Mouse (Mus musculus) midbrain, embryonic 14.5 days (tissue): ENCODE measurements at regions not wholly inside any gene's neighbourhood (a gene's known extent, or its start where the extent isn't known, plus 50 kb on each side); places are given as distances from the start of the nearest gene placed in this dataset.

ENCODE experiments used
- ATAC-seq: fragments of 200-750 bp; cut with Nextera tagmentation; 2 replicates; pipeline ENCODE4 v1.8.0; 2017; ENCODE audit warnings: moderate number of reproducible peaks, moderate library complexity; ENCODE audit not compliant: low FRiP score, low TSS enrichment
- DNase-seq: peaks from one replicate; pipeline ENCODE4 v3.0.0-alpha.2; 2015
- H3K27ac ChIP-seq: fragments of 300-500 bp; sonication (generic); replicated peaks from 2 replicates; pipeline ENCODE4 v1.5.1; 2014; ENCODE audit warnings: mild to moderate bottlenecking, low read depth, low read length, moderate library complexity
- H3K27me3 ChIP-seq: fragments of 300-500 bp; sonication (generic); 2 replicates; pipeline ENCODE4 v1.6.1; 2014; ENCODE audit warnings: low read length, control low read depth, mixed read lengths; ENCODE audit not compliant: control insufficient read depth, insufficient read depth
- H3K36me3 ChIP-seq: fragments of 300-500 bp; sonication (generic); 2 replicates; pipeline ENCODE4 v1.6.1; 2014; ENCODE audit warnings: low read length, control low read depth; ENCODE audit not compliant: control insufficient read depth, insufficient read depth
- H3K4me1 ChIP-seq: fragments of 300-500 bp; sonication (generic); 2 replicates; pipeline ENCODE4 v1.6.1; 2014; ENCODE audit warnings: mild to moderate bottlenecking, antibody characterized with exemption, low read length, control low read depth; ENCODE audit not compliant: control insufficient read depth, insufficient read depth
- H3K4me2 ChIP-seq: fragments of 300-500 bp; sonication (generic); 2 replicates; pipeline ENCODE4 v1.6.1; 2014; ENCODE audit warnings: mild to moderate bottlenecking, low read length, moderate library complexity
- H3K4me3 ChIP-seq: fragments of 300-500 bp; sonication (generic); replicated peaks from 2 replicates; pipeline ENCODE4 v1.5.1; 2014; ENCODE audit warnings: low read depth, low read length
- H3K9ac ChIP-seq: fragments of 300-500 bp; sonication (generic); replicated peaks from 2 replicates; pipeline ENCODE4 v1.6.1; 2014; ENCODE audit warnings: mild to moderate bottlenecking, low read length, moderate library complexity
- H3K9me3 ChIP-seq: fragments of 300-500 bp; sonication (generic); 2 replicates; pipeline ENCODE4 v1.6.1; 2016; ENCODE audit warnings: low read length, control low read depth, mixed read lengths; ENCODE audit not compliant: control insufficient read depth
- WGBS: fragments of 180-500 bp; shearing (Covaris S2); extraction: QIAGEN DNeasy Blood & Tissue Kit; methylation state at CpG from one replicate; pipeline ENCODE4 v1.1.7; 2014; 5-methylcytosine and 5-hydroxymethylcytosine counted together

DNA sequence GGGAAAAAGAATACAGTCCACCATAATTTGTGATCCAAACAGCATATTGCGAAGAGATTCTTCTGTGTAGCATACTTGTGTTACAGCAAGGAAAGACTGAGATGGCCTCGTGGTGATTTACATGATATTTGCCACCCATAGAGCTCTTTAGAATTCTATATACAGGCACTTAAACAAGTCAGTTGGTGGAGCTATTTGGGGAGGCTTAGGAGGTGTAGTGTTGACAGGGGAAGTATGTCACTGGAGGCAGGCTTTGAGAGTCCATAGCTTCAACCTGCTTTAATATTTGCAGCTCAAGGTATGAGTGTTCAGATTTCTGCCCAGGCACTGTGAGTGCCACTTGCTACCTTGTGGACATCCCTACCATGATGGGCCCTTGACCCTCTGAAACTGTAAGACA lies 187.3 kb downstream of the Ostf1 start:
- H3K27me3 ChIP-seq: no peaks in the 10 kb centered on the region
- no peaks in the 10 kb centered on the region for H3K36me3 ChIP-seq
- H3K27ac ChIP-seq: no peak overlapping the region
- H3K4me2 ChIP-seq: no peak overlapping the region
- ATAC-seq (no peak), DNase-seq (no peak)
- no peaks in the 10 kb centered on the region for H3K4me1 ChIP-seq
- H3K9ac ChIP-seq: no peak overlapping the region
- WGBS: 72% methylated on average over 2 of the region's 2 CpGs
- H3K4me3 ChIP-seq: no peak overlapping the region
- no peaks in the 10 kb centered on the region for H3K9me3 ChIP-seq

DNA sequence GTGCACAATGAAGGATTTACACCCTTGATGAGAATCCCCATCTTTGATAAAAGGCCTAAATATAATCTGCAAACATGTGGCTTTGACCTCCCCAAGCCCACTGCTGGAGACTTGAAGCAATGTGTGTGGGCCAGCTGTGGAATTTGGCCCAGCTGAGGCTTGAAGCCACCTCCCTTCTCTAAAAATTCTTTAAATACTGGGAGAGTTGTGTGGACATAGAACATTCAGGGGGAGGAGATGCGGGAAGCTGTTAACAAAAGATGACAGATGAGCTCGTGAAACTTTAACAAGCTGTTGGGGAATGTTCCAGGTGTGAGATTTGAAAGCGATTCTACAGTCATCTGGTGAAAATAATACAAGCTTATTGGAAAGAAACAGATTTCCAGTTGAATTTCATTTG lies 195.3 kb downstream of the Ostf1 start:
- H3K27me3 ChIP-seq: no peaks in the 10 kb centered on the region
- 71% methylated on average over 3 of the region's 3 CpGs for WGBS
- no peak overlapping the region for H3K9ac ChIP-seq
- H3K4me1 ChIP-seq: no peaks in the 10 kb centered on the region
- H3K9me3 ChIP-seq: no peaks in the 10 kb centered on the region
- H3K4me2 ChIP-seq: no peak overlapping the region
- ATAC-seq (no peak), DNase-seq (no peak)
- no peak overlapping the region for H3K4me3 ChIP-seq
- no peak overlapping the region for H3K27ac ChIP-seq
- H3K36me3 ChIP-seq: no peaks in the 10 kb centered on the region

GRCm38 (mm10) chr19:18420381-18420785 lies 211.2 kb downstream of the Ostf1 start:
- Histone ChIP-seq H3K4me2 (no peak overlapping the region), H3K27ac (no peak overlapping the region), H3K4me1 (no peaks in the 10 kb centered on the region), H3K27me3 (no peaks in the 10 kb centered on the region), H3K9me3 (no peaks in the 10 kb centered on the region), H3K9ac (no peak overlapping the region), H3K4me3 (no peak overlapping the region), H3K36me3 (no peaks in the 10 kb centered on the region)
- ATAC-seq (no peak), DNase-seq (no peak)
- 71% methylated on average over 9 of the region's 9 CpGs for WGBS

DNA sequence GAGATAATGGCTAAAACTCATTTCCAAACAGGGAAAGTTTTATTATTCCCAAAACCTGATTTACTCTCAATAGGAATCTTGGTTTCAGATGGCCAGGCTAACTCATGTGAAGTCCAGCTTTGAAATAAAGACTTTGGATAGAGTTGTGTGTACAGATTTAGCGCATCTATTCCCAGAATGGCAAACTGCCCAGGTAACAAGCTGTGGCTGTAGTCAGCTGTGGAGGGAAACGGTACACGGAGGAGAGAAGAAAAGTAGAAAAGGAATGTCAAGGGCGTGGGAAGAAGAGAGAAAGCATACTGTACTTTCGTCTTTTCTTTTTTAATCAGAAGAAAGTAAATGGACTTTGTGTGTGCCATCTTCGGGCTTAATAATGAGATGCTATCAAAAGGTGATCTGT lies 213.1 kb downstream of the Ostf1 start:
- Histone ChIP-seq H3K27me3 (no peaks in the 10 kb centered on the region), H3K27ac (no peak overlapping the region), H3K36me3 (no peaks in the 10 kb centered on the region), H3K4me3 (no peak overlapping the region), H3K9ac (no peak overlapping the region), H3K4me2 (no peak overlapping the region), H3K4me1 (no peaks in the 10 kb centered on the region), H3K9me3 (no peaks in the 10 kb centered on the region)
- 94% methylated on average over 6 of the region's 6 CpGs for WGBS
- ATAC-seq (no peak), DNase-seq (no peak)

- ATAC-seq: no peak
- 64% methylated on average over 4 of the region's 4 CpGs for WGBS
- DNase-seq: peak; percentile 17
- Histone ChIP-seq H3K27me3 (no peaks in the 10 kb centered on the region), H3K36me3 (no peaks in the 10 kb centered on the region), H3K9ac (no peak overlapping the region), H3K4me2 (no peak overlapping the region), H3K4me1 (no peaks in the 10 kb centered on the region), H3K27ac (no peak overlapping the region), H3K9me3 (no peaks in the 10 kb centered on the region), H3K4me3 (no peak overlapping the region)
Observed at GRCm38 (mm10) chr19:18377466-18378089, 254.0 kb downstream of the Ostf1 start.

GRCm38 (mm10) chr19:18368612-18369011 lies 263.0 kb downstream of the Ostf1 start:
- DNase-seq (no peak), ATAC-seq (no peak)
- no peaks in the 10 kb centered on the region for H3K4me1 ChIP-seq
- no peaks in the 10 kb centered on the region for H3K36me3 ChIP-seq
- H3K27ac ChIP-seq: no peak overlapping the region
- no peaks in the 10 kb centered on the region for H3K27me3 ChIP-seq
- H3K4me3 ChIP-seq: no peak overlapping the region
- no peak overlapping the region for H3K9ac ChIP-seq
- H3K9me3 ChIP-seq: no peaks in the 10 kb centered on the region
- WGBS: 91% methylated on average over 6 of the region's 6 CpGs
- no peak overlapping the region for H3K4me2 ChIP-seq

DNA sequence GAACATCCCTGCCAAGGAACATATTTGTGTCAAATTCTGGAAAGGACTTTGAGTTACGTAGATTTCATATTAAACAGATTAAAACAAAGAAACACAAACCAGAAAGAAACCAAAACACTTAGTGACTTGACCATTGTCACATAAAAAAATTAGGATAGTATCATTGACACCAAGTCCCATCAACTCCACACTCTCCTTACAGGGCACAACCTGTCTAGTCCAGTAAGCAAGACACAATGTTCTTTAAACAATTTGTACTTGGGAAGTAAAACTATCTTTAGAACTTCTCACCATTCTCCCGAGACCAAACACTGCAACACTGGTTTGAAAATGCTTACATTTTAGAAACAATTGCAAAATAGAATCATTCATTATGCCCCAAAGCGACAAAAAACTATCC lies 277.7 kb downstream of the Ostf1 start:
- Histone ChIP-seq H3K9me3 (no peaks in the 10 kb centered on the region), H3K9ac (no peak overlapping the region), H3K27me3 (no peaks in the 10 kb centered on the region), H3K4me3 (no peak overlapping the region), H3K27ac (no peak overlapping the region), H3K4me1 (no peaks in the 10 kb centered on the region), H3K4me2 (no peak overlapping the region), H3K36me3 (no peaks in the 10 kb centered on the region)
- WGBS: 87% methylated on average over 3 of the region's 3 CpGs
- ATAC-seq (no peak), DNase-seq (no peak)

GRCm38 (mm10) chr19:18345735-18346134 lies 285.9 kb downstream of the Ostf1 start:
- no peak for ATAC-seq
- Histone ChIP-seq H3K27me3 (no peaks in the 10 kb centered on the region), H3K9me3 (no peaks in the 10 kb centered on the region), H3K4me3 (no peak overlapping the region), H3K4me1 (no peaks in the 10 kb centered on the region), H3K27ac (no peak overlapping the region), H3K4me2 (no peak overlapping the region), H3K9ac (no peak overlapping the region), H3K36me3 (no peaks in the 10 kb centered on the region)
- 88% methylated on average over 2 of the region's 2 CpGs for WGBS
- no peak for DNase-seq

DNA sequence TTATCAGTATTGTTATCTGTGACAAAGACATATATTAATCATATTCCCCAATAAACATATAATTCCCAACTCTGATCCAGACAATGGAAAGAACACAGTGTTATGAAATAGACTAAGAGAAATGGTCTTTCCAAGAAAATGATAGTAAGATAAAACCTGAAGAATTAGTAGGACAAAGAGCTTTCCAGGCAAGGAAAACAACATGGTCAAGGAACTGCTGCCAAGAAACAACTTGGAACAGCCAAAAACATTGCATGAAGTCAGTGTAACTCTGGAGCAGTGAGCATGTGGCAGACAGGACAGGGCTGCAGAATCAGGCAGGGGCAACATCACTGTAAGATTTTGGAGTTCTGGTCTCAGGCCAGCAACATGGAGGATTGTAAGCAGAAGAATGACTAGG lies 288.0 kb downstream of the Ostf1 start:
- no peak overlapping the region for H3K27ac ChIP-seq
- ATAC-seq (no peak), DNase-seq (no peak)

More for the DNA sequence above, 288.0 kb downstream of the Ostf1 start:
- H3K4me1 ChIP-seq: no peaks in the 10 kb centered on the region
- H3K36me3 ChIP-seq: no peaks in the 10 kb centered on the region
- no peaks in the 10 kb centered on the region for H3K27me3 ChIP-seq
- no peak overlapping the region for H3K4me2 ChIP-seq
- H3K4me3 ChIP-seq: no peak overlapping the region
- H3K9ac ChIP-seq: no peak overlapping the region
- no peaks in the 10 kb centered on the region for H3K9me3 ChIP-seq
